Mouse (Mus musculus) lung, embryonic 14.5 days (tissue): ENCODE data around the gene Prdx3. TPM values are rescaled to one million over a fixed set of nuclear protein-coding genes. Genes with fewer than 3 reads are reported as not detected.

ENCODE experiments used
- ATAC-seq: fragments of 200-750 bp; cut with Nextera tagmentation; 2 replicates; pipeline ENCODE4 v1.8.0; 2017; ENCODE audit warnings: mild to moderate bottlenecking, moderate TSS enrichment, moderate library complexity; ENCODE audit not compliant: insufficient read depth
- DNase-seq: peaks from one replicate; pipeline ENCODE4 v3.0.0-alpha.2; 2015
- H3K27ac ChIP-seq: fragments of 300-500 bp; sonication (generic); 2 replicates; pipeline ENCODE4 v1.5.1; 2014; ENCODE audit warnings: low read depth, mild to moderate bottlenecking, moderate library complexity
- H3K27me3 ChIP-seq: fragments of 300-500 bp; sonication (generic); 2 replicates; pipeline ENCODE4 v1.6.1; 2014; ENCODE audit warnings: low read length, control low read depth; ENCODE audit not compliant: insufficient read depth
- H3K36me3 ChIP-seq: fragments of 300-500 bp; sonication (generic); 2 replicates; pipeline ENCODE4 v1.6.1; 2014; ENCODE audit warnings: control low read depth; ENCODE audit not compliant: insufficient read depth
- H3K4me1 ChIP-seq: fragments of 300-500 bp; sonication (generic); 2 replicates; pipeline ENCODE4 v1.6.1; 2014; ENCODE audit warnings: antibody characterized with exemption, control low read depth; ENCODE audit not compliant: insufficient read depth
- H3K4me2 ChIP-seq: fragments of 300-500 bp; sonication (generic); 2 replicates; pipeline ENCODE4 v1.6.1; 2014; ENCODE audit warnings: mild to moderate bottlenecking
- H3K4me3 ChIP-seq: fragments of 300-500 bp; sonication (generic); 2 replicates; pipeline ENCODE4 v1.5.1; 2014; ENCODE audit warnings: low read depth, low read length
- H3K9ac ChIP-seq: fragments of 300-500 bp; sonication (generic); 2 replicates; pipeline ENCODE4 v1.6.1; 2014
- H3K9me3 ChIP-seq: fragments of 300-500 bp; sonication (generic); 2 replicates; pipeline ENCODE4 v1.6.1; 2016; ENCODE audit warnings: low read depth, low read length, control low read depth
- CTCF ChIP-seq: IDR thresholded peaks from 2 replicates; pipeline ENCODE4 v1.5.1; 2016; ENCODE audit warnings: antibody characterized with exemption, low read depth
- WGBS: fragments of 180-500 bp; shearing (Covaris S2); extraction: QIAGEN DNeasy Blood & Tissue Kit; methylation state at CpG from one replicate; pipeline ENCODE4 v1.1.7; 2014; 5-methylcytosine and 5-hydroxymethylcytosine counted together
- polyA plus RNA-seq: library from polyadenylated mRNA; unstranded; fragments of >200 nt; fragmentation: Nextera tagmentation; extraction: Ambion mirVana; gene quantifications from 2 replicates; pipeline ENCODE4 v1.2.1, GENCODE M21; 2014

The Prdx3 gene
- polyA plus RNA-seq = 115 and 125 TPM in 2 replicates

GRCm38 (mm10) chr19:60874064-60874694, at the start of gene Prdx3:
TSS of gene Prdx3 (minus strand) at chr19:60874556.
- H3K4me2 ChIP-seq = peak within 1 kb of the TSS; percentile 66
- peak within 1 kb of the TSS; percentile 80 for H3K27ac ChIP-seq
- peak within 1 kb of the TSS; percentile 70 for H3K9ac ChIP-seq
- peaks cover 8% of the 10 kb centered on the region for H3K36me3 ChIP-seq
- peak within 1 kb of the TSS; percentile 67 for H3K4me3 ChIP-seq
- H3K4me1 ChIP-seq = peaks cover 4% of the 10 kb centered on the region; the same call in 1 of the 2 replicates
- TF ChIP-seq CTCF = peak; percentile 28
- WGBS = under 1% methylated on average over 28 of the region's 28 CpGs
- H3K9me3 ChIP-seq = no peaks in the 10 kb centered on the region
- peak; percentile 98 for DNase-seq
- ATAC-seq = peak; percentile 98
- no peaks in the 10 kb centered on the region for H3K27me3 ChIP-seq

- no peaks in the 10 kb centered on the region for H3K4me1 ChIP-seq
- no peak overlapping the region for H3K9ac ChIP-seq
- WGBS = 77% methylated on average over 6 of the region's 6 CpGs
- no peak overlapping the region for H3K27ac ChIP-seq
- no peaks in the 10 kb centered on the region for H3K36me3 ChIP-seq
- ATAC-seq (no peak), DNase-seq (no peak)
- no peak overlapping the region for H3K4me3 ChIP-seq
- TF ChIP-seq CTCF = no peak
- no peak overlapping the region for H3K4me2 ChIP-seq
- no peaks in the 10 kb centered on the region for H3K9me3 ChIP-seq
- H3K27me3 ChIP-seq = no peaks in the 10 kb centered on the region
Observed at GRCm38 (mm10) chr19:60916869-60917570, 42.7 kb upstream of the Prdx3 start.

GRCm38 (mm10) chr19:60915862-60916261, 41.5 kb upstream of the Prdx3 start:
- Histone ChIP-seq H3K4me1 (no peaks in the 10 kb centered on the region), H3K9me3 (no peaks in the 10 kb centered on the region), H3K27ac (no peak overlapping the region), H3K9ac (no peak overlapping the region), H3K36me3 (no peaks in the 10 kb centered on the region), H3K4me3 (no peak overlapping the region), H3K4me2 (no peak overlapping the region), H3K27me3 (no peaks in the 10 kb centered on the region)
- 67% methylated on average over 3 of the region's 3 CpGs for WGBS
- DNase-seq = no peak
- no peak for ATAC-seq
- no peak for TF ChIP-seq CTCF

- Histone ChIP-seq H3K27ac (no peak overlapping the region), H3K27me3 (no peaks in the 10 kb centered on the region), H3K4me1 (no peaks in the 10 kb centered on the region), H3K4me2 (no peak overlapping the region), H3K9ac (no peak overlapping the region), H3K4me3 (no peak overlapping the region), H3K36me3 (no peaks in the 10 kb centered on the region), H3K9me3 (no peaks in the 10 kb centered on the region)
- TF ChIP-seq CTCF = no peak
- ATAC-seq (no peak), DNase-seq (no peak)
- 40% methylated on average over 4 of the region's 4 CpGs for WGBS
Observed at GRCm38 (mm10) chr19:60915236-60915635, 40.9 kb upstream of the Prdx3 start.

- H3K9ac ChIP-seq = no peak overlapping the region
- DNase-seq (no peak), ATAC-seq (no peak)
- no peaks in the 10 kb centered on the region for H3K36me3 ChIP-seq
- H3K9me3 ChIP-seq = no peaks in the 10 kb centered on the region
- TF ChIP-seq CTCF = no peak
- H3K4me1 ChIP-seq = no peaks in the 10 kb centered on the region
- H3K4me2 ChIP-seq = no peak overlapping the region
- WGBS = 59% methylated on average over 2 of the region's 2 CpGs
- no peaks in the 10 kb centered on the region for H3K27me3 ChIP-seq
- H3K4me3 ChIP-seq = no peak overlapping the region
- H3K27ac ChIP-seq = no peak overlapping the region
Observed at GRCm38 (mm10) chr19:60911653-60912052, 37.3 kb upstream of the Prdx3 start.

- Histone ChIP-seq H3K9me3 (no peaks in the 10 kb centered on the region), H3K9ac (no peak overlapping the region), H3K4me3 (no peak overlapping the region), H3K27ac (no peak overlapping the region), H3K36me3 (no peaks in the 10 kb centered on the region), H3K4me1 (no peaks in the 10 kb centered on the region), H3K4me2 (no peak overlapping the region), H3K27me3 (no peaks in the 10 kb centered on the region)
- no peak for TF ChIP-seq CTCF
- no peak for ATAC-seq
- no peak for DNase-seq
Observed at GRCm38 (mm10) chr19:60910304-60910703, 35.9 kb upstream of the Prdx3 start.

- Histone ChIP-seq H3K4me2 (no peak overlapping the region), H3K27ac (no peak overlapping the region), H3K36me3 (no peaks in the 10 kb centered on the region), H3K4me3 (no peak overlapping the region), H3K27me3 (no peaks in the 10 kb centered on the region), H3K9ac (no peak overlapping the region), H3K4me1 (no peaks in the 10 kb centered on the region), H3K9me3 (no peaks in the 10 kb centered on the region)
- DNase-seq = no peak
- WGBS = 90% methylated on average over 5 of the region's 5 CpGs
- ATAC-seq = no peak
- TF ChIP-seq CTCF = no peak
Observed at GRCm38 (mm10) chr19:60905477-60905876, 31.1 kb upstream of the Prdx3 start.
